Mouse (Mus musculus) layer of hippocampus, adult 8-10 months (tissue): ENCODE data around the gene Kif11. TPM values are rescaled to one million over a fixed set of nuclear protein-coding genes. Genes with fewer than 3 reads are reported as not detected.

ENCODE experiments used
- DNase-seq, 2 experiments: peaks; one replicate each; pipeline ENCODE4 v3.0.0; 2022; ENCODE audit warnings: low spot score in 2 of 2
- total RNA-seq, 4 experiments: library from RNA; stranded (reverse); gene quantifications; 2 replicates each; pipeline ENCODE4 v1.2.4; 2022

Gene Kif11
- total RNA-seq, 4 experiments from 2014 or later, result 0.43 to 1.0 (median 0.75) TPM

DNA sequence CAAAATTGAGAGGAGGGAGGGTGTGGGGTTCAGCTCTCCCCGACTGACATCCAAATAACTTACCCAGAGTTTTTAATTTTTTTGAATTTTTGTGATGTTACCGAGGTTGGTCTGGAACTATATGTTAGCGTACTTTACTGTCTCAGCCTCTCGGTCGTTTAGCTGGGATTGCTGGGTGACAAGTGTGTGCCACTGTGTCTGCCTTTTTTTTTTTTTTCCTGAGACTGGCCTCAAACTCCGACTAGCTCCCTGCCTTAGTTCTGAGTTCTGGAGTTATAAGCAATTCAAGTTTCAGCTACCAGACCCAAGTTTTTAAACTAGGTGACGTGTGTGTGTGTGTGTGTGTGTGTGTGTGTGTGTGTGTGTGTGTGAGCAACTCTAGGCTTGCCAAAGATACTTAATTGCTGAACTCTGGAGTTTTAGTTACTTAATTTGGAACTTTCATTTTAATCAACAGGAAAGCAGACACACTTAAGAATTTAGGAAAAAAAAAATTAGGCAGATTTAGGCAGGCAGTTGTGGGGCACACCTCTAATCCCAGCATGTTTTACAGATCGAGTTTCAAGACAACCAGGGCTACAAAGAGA is 1.3 kb downstream of the Kif11 start:
- no peak for DNase-seq

DNA sequence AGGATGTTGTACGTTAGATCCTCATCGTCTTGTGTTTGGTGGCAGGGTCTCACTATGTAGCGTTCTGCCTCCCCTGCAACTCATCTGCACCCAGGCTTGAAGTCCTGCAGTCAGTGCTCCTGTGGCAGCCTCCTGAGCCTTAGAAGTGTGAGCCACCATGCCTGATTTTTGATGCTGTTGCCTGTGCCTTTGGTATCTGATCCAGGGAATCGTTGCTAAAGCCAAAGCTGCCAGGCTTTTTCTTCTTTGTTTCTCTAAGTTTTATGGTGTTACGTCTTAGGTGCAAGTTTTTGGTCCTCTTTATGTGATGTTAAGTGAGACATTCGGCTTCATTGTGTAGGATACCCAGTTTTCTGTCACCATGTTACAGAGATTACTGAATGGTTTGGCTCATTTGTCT is 2.6 kb downstream of the Kif11 start:
- DNase-seq, result no peak

DNA sequence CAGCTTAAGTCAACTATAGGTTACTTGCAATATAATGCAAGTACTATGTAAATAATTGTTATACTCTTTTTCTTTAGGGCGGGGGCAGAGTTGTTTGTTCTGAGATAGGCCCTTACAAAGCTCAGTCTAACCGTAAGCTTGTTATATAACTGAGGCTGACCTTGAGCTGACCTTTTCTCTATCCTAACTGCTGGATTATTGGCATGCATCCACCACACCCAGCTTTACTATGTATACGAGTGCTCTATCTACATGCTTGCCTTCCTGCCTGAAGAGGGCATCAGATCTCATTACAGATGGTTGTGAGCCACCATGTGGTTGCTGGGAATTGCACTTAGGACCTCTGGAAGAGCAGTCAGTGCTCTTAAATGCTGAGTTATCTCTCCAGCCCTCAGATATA is 9.9 kb downstream of the Kif11 start:
- no peak for DNase-seq

DNA sequence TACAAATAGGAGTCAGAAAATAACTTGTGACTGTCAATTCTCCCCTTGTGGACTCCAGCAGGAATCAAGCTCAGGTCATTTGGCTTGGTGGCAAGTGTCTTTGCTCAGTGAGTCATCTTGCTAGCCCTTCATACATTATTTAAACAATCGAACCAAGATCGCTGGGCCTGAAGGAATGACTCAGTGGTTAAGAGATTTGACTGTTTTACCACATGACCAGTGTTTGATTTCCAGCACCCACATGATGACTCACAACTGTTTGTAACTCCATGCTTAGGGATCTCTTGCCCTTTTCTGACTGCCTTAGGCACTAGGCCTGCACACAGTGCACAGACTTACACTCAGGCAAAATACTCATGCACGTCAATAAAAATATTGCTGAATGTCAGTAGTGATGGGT is 15.7 kb downstream of the Kif11 start:
- no peak for DNase-seq

DNA sequence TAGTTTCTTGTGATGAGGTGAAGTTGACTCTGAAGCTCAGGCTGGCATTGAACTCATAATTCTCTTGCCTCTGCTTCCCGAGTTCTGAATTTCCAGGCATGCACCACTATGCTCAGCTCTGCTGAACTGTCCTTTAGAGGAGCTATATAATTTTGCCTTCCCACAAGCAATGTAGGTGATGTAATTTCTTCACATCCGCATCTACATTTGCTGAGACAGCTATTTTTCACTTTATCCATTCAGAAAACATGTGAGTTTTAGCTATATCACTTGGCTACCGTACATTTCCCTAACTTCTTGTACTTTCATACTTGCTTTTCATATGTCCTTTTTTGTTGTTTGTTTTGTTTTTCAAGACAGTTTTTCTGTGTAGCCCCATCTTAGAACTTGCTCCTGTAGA is 20.1 kb downstream of the Kif11 start:
- DNase-seq, result no peak

DNA sequence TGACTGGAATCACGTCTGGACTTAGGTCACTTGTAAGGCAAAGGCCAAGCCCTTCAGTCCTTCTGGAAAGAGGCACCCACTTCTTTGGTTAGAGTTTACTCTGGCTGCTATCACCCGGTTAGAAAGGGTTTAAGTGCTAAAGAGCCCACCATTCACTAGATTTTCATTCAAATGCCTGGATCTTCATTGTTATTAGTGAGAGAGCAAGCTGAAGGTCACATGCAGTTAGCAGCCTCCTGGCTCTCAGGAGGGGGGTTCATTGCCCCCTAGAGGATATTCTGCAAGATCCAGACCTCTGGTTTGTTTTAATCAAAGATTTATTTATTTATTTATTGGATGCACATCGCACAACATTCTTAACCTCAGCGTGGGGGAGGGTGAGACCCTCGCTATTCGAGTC is 24.7 kb downstream of the Kif11 start:
- no peak for DNase-seq

DNA sequence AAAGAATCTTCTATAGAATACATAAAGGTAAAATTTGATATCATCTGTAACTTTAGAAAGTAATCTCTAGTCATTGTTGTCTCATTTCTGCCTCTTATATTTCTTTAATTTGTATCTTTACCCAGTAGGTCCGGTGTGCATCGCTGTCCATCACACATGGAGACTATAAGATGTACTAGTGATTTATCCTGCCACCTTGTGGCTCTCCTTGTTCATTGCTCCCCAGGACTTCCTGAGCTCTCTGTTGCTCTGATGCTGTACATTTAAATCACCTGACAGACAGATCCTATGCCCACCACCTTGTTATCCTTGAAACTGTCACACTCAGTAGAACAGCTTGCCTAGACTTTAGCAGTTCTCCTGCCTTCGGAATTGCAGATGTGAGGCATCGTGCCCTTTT is 42.1 kb downstream of the Kif11 start:
- DNase-seq, result peak in 1 of 2 experiments; percentile 35

DNA sequence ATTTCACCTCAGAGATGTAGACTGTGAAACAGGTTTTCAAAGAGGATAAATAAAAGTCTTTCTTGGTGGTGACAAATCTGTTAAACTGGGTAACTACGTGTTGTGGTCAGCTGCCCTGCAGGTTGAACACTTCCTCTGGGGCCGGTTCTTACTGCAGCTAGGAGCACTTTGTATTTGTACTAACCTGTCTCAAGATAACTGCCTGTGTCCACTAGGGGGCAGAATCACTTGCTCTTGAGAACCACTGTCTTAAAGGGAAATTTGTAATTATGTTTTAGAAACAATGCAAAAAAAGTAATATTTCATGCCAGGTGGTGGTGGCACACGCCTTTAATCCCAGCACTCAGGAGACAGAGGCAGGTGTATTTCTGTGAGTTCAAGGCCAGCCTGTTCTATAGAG is 43.4 kb downstream of the Kif11 start:
- DNase-seq, result peak in 1 of 2 experiments; percentile 32

DNA sequence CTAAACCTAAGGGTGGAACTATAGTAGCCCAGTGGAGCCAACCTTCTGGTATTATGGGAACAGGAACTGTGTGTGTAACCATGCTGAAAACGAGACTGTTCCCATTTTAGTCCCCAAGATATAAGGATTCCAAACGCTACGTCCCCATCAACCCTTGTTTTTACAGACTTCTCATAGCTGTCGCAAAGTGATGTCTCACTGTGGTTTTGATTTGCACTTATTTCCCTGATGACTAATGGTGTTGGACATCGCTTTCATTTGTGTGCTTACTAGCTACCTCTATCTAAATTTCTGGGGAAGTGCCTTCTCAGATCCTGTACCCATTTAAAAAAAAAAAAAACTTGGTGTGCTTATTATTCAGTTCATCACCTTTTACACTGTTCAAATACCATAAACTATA is 52.4 kb downstream of the Kif11 start:
- DNase-seq, result no peak

DNA sequence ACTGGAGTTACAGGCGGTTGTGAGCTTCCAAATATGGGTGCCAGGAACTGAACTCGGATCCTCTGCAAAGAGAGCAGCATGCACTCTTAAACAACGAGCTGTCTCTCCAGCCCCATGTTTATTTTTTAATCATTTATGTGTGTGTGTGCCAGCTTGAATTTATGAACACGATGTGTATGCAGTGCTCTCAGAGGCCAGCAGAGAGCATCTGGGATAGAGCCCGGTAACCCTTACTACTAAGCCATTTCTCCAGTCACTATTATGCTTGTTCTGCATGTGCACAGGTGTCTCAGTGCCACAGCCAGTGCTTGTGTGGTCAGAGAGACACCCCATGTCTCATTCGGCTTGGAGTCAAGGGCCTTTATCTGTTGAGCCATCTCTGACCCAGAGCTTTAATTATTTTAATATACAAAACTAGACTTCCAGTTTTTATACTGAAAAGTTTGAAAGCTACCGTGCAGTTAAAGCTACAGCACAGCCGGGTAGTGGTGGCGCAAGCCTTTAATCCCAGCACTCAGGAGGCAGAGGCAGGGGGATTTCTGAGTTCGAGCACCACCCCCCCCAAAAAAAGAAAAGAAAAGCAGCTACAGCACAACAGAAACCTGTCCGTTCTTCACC is 55.0 kb downstream of the Kif11 start:
- no peak for DNase-seq

DNA sequence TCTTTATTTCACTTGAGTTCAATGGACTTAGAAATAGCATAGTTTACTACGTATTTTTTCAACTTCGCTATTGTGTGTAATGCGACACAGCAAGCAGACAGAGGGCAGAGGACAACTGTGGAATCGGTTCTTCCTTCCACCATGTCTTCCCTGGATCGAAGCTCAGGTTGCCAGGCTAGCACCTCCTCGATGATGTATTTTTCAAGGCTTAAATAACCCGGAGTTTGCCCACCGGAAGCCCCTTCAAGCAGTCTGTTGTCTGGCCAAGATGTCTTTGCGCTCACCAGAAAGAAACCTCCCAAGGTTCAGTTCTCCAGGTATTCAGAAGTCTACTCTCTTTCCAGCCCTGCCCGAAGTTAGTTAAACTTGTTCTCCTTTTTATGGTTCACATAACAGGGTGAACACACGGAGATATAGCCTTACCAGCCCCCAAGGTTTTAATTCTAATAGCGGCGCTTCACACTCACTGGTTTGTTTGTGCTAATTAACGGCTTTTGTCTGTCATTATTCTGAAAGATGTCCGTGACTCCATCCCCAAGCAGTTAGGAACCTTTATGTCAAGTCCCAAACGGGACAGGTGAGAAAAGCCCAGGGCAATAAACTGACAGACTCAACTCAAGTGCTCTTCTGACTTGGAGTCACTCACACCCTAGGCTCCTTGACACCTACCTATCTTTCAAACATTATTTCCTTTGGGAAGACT is 56.8 kb downstream of the Kif11 start:
- DNase-seq, result no peak

DNA sequence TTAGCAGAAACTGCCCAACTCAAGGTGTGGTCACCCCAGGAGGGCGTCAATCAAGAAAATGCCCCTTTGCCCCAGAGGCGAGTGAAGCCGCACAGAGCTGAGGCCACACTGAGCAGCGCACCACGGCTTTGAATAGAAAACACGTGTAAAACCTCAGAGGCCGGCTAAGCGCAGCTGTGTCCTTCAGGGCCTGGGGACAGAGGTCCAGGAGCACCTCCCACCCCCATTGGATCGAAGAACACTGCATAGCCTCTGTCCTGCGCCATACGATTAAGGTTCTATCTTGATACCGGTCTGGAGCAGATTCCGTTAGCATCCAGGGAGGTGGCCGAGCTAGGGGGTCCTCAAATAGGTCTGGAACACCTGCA is 57.7 kb downstream of the Kif11 start:
- DNase-seq, result peak in 1 of 2 experiments; percentile 5

DNA sequence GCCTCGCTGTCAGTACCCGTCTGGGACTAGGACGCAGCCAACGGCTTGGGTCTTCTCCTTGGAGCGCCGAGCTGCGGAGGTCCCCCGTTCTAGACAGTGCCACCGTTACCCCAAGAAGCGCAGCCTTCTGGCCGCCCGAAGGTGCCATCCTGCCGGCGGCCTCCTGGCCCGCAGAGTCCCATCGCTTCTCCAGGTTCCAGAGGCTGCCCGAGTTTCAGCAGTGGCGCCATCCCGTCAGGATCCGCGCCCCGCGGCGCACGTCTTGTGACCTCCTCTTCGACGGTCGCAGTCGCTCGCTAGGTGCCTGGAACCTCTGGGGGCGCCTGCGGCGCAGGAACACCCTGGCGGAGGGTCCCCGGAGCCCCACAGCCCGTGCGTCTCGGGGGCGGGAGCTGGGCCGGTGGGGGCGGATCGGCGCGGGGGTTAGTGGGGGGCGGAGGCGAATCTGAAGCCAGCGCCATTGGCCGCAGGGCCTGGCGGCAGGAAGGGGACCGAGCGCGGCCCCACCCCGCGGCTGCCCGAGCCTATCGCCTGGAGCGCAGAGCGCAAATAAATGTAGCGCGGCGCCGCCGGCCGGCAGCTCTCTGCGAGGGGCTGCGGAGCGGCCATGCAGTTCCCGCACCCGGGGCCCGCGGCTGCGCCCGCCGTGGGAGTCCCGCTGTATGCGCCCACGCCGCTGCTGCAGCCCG is 58.2 kb downstream of the Kif11 start, which contains the start of gene Hhex:
TSS of gene Hhex (plus strand) at position 548 of the 689 bp plus-strand sequence.
- DNase-seq, result peak in 1 of 2 experiments; percentile 8

DNA sequence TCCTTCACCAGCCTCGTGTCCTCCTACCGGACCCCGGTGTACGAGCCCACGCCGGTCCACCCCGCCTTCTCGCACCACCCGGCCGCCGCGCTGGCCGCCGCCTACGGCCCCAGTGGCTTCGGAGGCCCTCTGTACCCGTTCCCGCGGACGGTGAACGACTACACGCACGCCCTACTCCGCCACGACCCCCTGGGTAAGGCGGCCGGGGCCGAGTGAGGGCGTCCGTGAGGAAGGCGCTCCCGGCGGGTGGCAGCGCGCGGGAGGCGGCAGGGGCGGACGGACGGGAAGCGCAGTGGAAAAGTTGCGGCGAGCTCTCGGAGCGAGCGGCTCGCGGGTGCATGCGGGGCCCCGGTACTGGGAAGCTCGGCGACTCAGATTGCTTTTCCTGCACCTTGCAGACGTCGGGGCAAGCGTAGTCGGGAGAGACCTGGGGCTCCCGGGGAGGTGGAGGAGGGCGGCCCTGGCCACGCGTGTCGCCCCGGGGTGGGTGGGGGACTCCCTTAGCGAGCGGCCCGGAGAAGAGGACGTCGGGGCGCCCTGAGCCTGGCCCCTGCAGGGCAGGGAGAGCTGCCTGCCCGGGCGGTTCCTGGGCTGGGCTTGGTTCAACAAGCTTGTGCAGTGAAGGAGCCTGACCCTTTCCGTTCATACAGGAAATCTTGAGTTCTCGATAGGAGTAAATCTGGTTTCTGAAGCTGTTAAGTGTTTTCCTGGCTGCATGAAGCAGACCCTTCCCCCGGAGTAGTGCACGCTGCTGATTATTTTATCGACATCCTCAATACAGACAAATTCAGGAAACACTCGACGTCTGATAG is 59.0 kb downstream of the Kif11 start:
- no peak for DNase-seq

DNA sequence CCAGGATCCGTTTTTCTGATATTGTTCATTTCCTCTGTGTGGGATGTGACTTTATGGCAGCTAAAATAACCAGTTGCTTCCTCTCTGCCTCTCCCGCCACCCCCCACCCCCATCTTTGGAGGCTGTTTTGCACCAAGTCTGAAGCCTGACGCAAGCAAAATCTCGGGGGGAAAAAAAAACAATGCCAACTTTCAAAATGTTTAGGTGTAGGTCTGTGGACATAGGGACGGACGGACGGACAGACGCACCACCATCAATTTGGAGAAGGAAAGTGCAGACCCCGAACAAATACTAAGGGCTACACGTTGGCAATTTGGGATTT is 59.6 kb downstream of the Kif11 start:
- DNase-seq, result no peak

DNA sequence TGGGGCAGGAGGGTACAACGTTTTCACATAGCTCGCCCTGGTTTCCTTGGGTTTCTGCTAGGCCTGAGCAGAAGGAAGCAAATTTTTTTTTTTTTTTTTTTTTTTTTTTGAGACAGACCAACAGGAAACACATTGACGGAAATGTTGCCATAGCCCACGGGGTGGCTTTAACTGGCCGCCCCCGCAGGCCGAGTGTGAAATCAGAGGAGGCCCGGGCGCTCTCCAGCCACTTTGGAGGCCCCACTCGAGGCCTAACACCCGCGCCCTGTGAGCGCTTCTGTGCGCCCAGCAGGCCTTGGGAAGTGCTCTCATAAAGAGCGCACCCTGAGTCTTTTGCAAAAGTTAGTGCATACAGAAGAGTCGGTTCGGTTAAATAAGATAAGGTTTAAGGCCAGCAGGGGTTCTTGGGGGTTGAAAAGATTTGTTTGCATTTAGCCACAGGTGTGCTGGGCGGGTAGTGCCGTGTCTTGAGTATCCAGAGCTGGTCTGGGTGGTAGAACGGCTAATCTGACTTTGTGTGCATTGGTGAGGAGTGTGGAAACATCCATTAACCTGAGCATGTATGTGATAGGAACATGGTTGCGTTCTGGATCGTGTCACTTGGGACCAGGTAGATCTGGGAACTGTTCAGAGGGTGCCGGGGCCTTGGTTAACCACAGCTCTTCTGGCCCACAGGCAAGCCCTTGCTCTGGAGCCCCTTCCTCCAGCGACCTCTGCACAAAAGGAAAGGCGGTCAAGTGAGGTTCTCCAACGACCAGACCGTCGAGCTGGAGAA is 60.5 kb downstream of the Kif11 start:
- DNase-seq, result no peak

DNA sequence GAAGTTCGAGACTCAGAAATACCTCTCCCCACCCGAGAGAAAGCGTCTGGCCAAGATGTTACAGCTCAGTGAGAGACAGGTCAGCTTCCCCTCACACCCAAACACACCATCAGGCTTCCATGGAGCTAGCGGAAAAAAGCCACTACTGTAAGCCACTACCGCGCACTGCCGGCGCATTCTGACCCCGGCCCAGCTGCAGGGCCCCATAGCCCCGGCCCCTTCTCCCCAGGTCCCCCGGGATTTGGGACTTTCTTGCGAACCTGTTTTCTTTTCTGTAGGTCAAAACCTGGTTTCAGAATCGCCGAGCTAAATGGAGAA is 61.0 kb downstream of the Kif11 start:
- no peak for DNase-seq

DNA sequence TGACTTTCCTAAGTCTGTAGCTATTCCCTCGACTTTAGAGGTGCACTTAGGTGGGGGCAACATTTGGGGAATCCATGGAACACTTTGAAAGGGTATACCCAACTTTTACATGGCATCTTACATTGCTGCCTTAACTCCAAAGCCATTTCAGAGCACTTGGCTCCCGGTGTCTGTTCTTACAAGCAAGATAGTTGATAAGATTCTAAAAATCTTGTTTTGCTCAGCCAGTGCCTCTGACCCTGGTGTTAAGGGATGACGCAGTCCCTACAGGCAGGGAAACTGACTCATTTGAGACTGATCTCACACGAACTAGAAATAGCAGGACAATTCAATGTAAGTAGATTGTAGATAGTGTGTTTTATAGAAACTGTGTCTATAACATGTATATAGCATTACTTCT is 64.0 kb downstream of the Kif11 start:
- no peak for DNase-seq

DNA sequence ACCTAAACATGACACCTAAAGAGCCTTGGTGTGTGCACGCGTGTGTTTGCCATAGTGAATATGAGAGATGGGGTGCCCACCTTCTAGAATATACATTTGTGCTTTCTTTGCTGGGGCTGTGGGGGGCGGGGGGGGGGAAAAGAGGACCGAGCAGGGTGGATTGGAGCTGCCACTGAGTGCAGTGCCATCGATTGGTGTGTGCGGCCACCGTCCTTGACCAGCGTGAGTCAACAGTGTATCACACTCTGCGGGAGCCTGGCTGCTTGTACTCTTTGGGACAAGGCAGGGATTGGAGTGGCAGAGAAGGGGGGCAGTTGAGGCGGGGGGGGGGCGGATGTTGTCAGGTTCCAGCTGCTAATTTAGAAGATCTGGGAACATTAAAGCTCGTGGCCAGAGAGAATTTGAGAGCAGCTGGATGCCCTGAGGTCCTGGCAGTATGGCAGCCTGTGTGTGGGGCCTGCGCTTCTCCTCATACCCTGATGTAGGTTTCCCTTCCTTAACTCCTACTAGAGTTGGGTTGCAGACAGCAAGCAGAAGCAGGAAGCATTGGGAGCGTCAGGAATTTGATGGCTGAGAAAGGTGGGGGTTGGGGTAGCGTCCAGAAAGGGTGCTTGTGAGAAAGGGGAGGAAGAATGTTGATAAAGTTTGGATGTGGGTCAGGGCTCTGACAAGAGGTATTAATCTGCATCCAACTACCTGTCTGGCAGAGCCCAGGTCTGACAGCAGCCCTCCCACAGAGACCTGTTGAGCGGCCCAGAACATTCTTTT is 64.7 kb downstream of the Kif11 start:
- no peak for DNase-seq
